Mouse (Mus musculus) midbrain, embryonic 11.5 days (tissue): Measurements from ENCODE around the gene Zfp704. TPM values are rescaled to one million over a fixed set of nuclear protein-coding genes. Genes with fewer than 3 reads are reported as not detected.

Experiments
- ATAC-seq: fragments of 200-750 bp; cut with Nextera tagmentation; 2 replicates; pipeline ENCODE4 v1.8.0; 2017; ENCODE audit warnings: moderate TSS enrichment, moderate library complexity; ENCODE audit not compliant: low FRiP score
- DNase-seq: peaks from one replicate; pipeline ENCODE4 v3.0.0; 2015; ENCODE audit warnings: low spot score; ENCODE audit errors: missing footprints
- H3K27ac ChIP-seq: fragments of 300-500 bp; sonication (generic); 2 replicates; pipeline ENCODE4 v1.5.1; 2014; ENCODE audit warnings: low read depth, low read length
- H3K27me3 ChIP-seq: fragments of 300-500 bp; sonication (generic); 2 replicates; pipeline ENCODE4 v1.6.1; 2014; ENCODE audit warnings: mild to moderate bottlenecking, low read length, moderate library complexity, mixed read lengths; ENCODE audit not compliant: control insufficient read depth, insufficient read depth
- H3K36me3 ChIP-seq: fragments of 300-500 bp; sonication (generic); 2 replicates; pipeline ENCODE4 v1.6.1; 2014; ENCODE audit warnings: mild to moderate bottlenecking, low read length, moderate library complexity, mixed read lengths; ENCODE audit not compliant: control insufficient read depth, insufficient read depth
- H3K4me1 ChIP-seq: fragments of 300-500 bp; sonication (generic); 2 replicates; pipeline ENCODE4 v1.6.1; 2014; ENCODE audit warnings: low read length; ENCODE audit not compliant: control insufficient read depth, insufficient read depth
- H3K4me2 ChIP-seq: fragments of 300-500 bp; sonication (generic); 2 replicates; pipeline ENCODE4 v1.6.1; 2014; ENCODE audit warnings: mild to moderate bottlenecking, moderate library complexity
- H3K4me3 ChIP-seq: fragments of 300-500 bp; sonication (generic); 2 replicates; pipeline ENCODE4 v1.5.1; 2014; ENCODE audit warnings: low read depth, low read length
- H3K9ac ChIP-seq: fragments of 300-500 bp; sonication (generic); 2 replicates; pipeline ENCODE4 v1.6.1; 2014; ENCODE audit warnings: low read length
- H3K9me3 ChIP-seq: fragments of 300-500 bp; sonication (generic); 2 replicates; pipeline ENCODE4 v1.6.1; 2016; ENCODE audit warnings: low read length; ENCODE audit not compliant: control insufficient read depth
- WGBS: fragments of 180-500 bp; shearing (Covaris S2); extraction: QIAGEN DNeasy Blood & Tissue Kit; methylation state at CpG from one replicate; pipeline ENCODE4 v1.1.7; 2014; 5-methylcytosine and 5-hydroxymethylcytosine counted together
- polyA plus RNA-seq: library from polyadenylated mRNA; unstranded; fragments of >200 nt; fragmentation: Nextera tagmentation; extraction: Ambion mirVana; gene quantifications from 2 replicates; pipeline ENCODE4 v1.2.1, GENCODE M21; 2014

The Zfp704 gene
- polyA plus RNA-seq, 1 experiment from 2014 or later, result 5.5 TPM

GRCm38 (mm10) chr3:9538510-9538909 lies 71.4 kb downstream of the Zfp704 start:
- H3K4me2 ChIP-seq, result no peak overlapping the region
- no peaks in the 10 kb centered on the region for H3K36me3 ChIP-seq
- DNase-seq (no peak), ATAC-seq (no peak)
- H3K27me3 ChIP-seq, result no peaks in the 10 kb centered on the region
- H3K4me3 ChIP-seq, result no peak overlapping the region
- no peak overlapping the region for H3K27ac ChIP-seq
- 89% methylated on average over 2 of the region's 2 CpGs for WGBS
- H3K9me3 ChIP-seq, result no peaks in the 10 kb centered on the region
- H3K4me1 ChIP-seq, result peaks cover 5% of the 10 kb centered on the region; the same call in 1 of the 2 replicates
- no peak overlapping the region for H3K9ac ChIP-seq

- Histone ChIP-seq H3K27me3 (no peaks in the 10 kb centered on the region), H3K9ac (no peak overlapping the region), H3K9me3 (no peaks in the 10 kb centered on the region), H3K27ac (no peak overlapping the region), H3K4me1 (peaks cover under 1% of the 10 kb centered on the region; the same call in 1 of the 2 replicates), H3K4me3 (no peak overlapping the region), H3K4me2 (no peak overlapping the region), H3K36me3 (no peaks in the 10 kb centered on the region)
- DNase-seq (no peak), ATAC-seq (no peak)
- 71% methylated on average over 7 of the region's 7 CpGs for whole genome bisulfite sequencing
Observed at GRCm38 (mm10) chr3:9537889-9538288, 72.0 kb downstream of the Zfp704 start.

- no peak for DNase-seq
- Histone ChIP-seq H3K27ac (no peak overlapping the region), H3K4me3 (no peak overlapping the region), H3K9ac (no peak overlapping the region), H3K36me3 (no peaks in the 10 kb centered on the region), H3K27me3 (no peaks in the 10 kb centered on the region), H3K4me2 (no peak overlapping the region), H3K9me3 (no peaks in the 10 kb centered on the region), H3K4me1 (no peaks in the 10 kb centered on the region)
- no peak for ATAC-seq
- WGBS, result 74% methylated on average over 9 of the region's 9 CpGs
Observed at GRCm38 (mm10) chr3:9530097-9530780, 79.6 kb downstream of the Zfp704 start.

- ATAC-seq (no peak), DNase-seq (no peak)
- Histone ChIP-seq H3K4me3 (no peak overlapping the region), H3K27me3 (no peaks in the 10 kb centered on the region), H3K4me1 (peaks cover 6% of the 10 kb centered on the region; the same call in 1 of the 2 replicates), H3K4me2 (no peak overlapping the region), H3K9me3 (no peaks in the 10 kb centered on the region), H3K27ac (no peak overlapping the region), H3K36me3 (no peaks in the 10 kb centered on the region), H3K9ac (no peak overlapping the region)
- WGBS, result 83% methylated on average over 5 of the region's 5 CpGs
Observed at GRCm38 (mm10) chr3:9524429-9524828, 85.5 kb downstream of the Zfp704 start.

- peak; percentile 75 for DNase-seq
Observed at GRCm38 (mm10) chr3:9523081-9523932, 86.6 kb downstream of the Zfp704 start.

GRCm38 (mm10) chr3:9522009-9522408 lies 87.9 kb downstream of the Zfp704 start:
- H3K4me2 ChIP-seq, result no peak overlapping the region
- peaks cover 6% of the 10 kb centered on the region; the same call in 1 of the 2 replicates for H3K4me1 ChIP-seq
- WGBS, result 54% methylated on average over 6 of the region's 6 CpGs
- peaks cover 11% of the 10 kb centered on the region for H3K27me3 ChIP-seq
- H3K9me3 ChIP-seq, result no peaks in the 10 kb centered on the region
- no peak overlapping the region for H3K27ac ChIP-seq
- H3K36me3 ChIP-seq, result no peaks in the 10 kb centered on the region
- H3K9ac ChIP-seq, result no peak overlapping the region
- no peak overlapping the region for H3K4me3 ChIP-seq
- ATAC-seq (no peak), DNase-seq (no peak)

More at GRCm38 (mm10) chr3:9523081-9523932, 86.6 kb downstream of the Zfp704 start:
- ATAC-seq, result no peak
- Histone ChIP-seq H3K4me2 (no peak overlapping the region), H3K9me3 (no peaks in the 10 kb centered on the region), H3K4me1 (peaks cover 6% of the 10 kb centered on the region; the same call in 1 of the 2 replicates), H3K27ac (no peak overlapping the region), H3K36me3 (no peaks in the 10 kb centered on the region), H3K27me3 (peaks cover 6% of the 10 kb centered on the region), H3K9ac (no peak overlapping the region), H3K4me3 (no peak overlapping the region)
- 76% methylated on average over 18 of the region's 18 CpGs for WGBS

GRCm38 (mm10) chr3:9520728-9521054 lies 89.2 kb downstream of the Zfp704 start:
- no peak overlapping the region for H3K4me3 ChIP-seq
- no peak for ATAC-seq
- DNase-seq, result no peak
- H3K9ac ChIP-seq, result no peak overlapping the region
- WGBS, result 42% methylated on average over 7 of the region's 7 CpGs
- peaks cover 11% of the 10 kb centered on the region for H3K27me3 ChIP-seq
- H3K36me3 ChIP-seq, result no peaks in the 10 kb centered on the region
- no peak overlapping the region for H3K27ac ChIP-seq
- no peaks in the 10 kb centered on the region for H3K9me3 ChIP-seq
- H3K4me1 ChIP-seq, result peaks cover 6% of the 10 kb centered on the region; the same call in 1 of the 2 replicates
- no peak overlapping the region for H3K4me2 ChIP-seq

- 6% methylated on average over 17 of the region's 17 CpGs for WGBS
- H3K4me2 ChIP-seq, result no peak overlapping the region
- H3K9ac ChIP-seq, result no peak overlapping the region
Observed at GRCm38 (mm10) chr3:9520051-9520727, 89.7 kb downstream of the Zfp704 start.

More at GRCm38 (mm10) chr3:9520051-9520727, 89.7 kb downstream of the Zfp704 start:
- ATAC-seq (peak; percentile 78), DNase-seq (peak; percentile 91)
- peaks cover 6% of the 10 kb centered on the region; the same call in 1 of the 2 replicates for H3K4me1 ChIP-seq
- no peaks in the 10 kb centered on the region for H3K36me3 ChIP-seq
- H3K9me3 ChIP-seq, result no peaks in the 10 kb centered on the region
- H3K27me3 ChIP-seq, result peaks cover 14% of the 10 kb centered on the region
- H3K4me3 ChIP-seq, result no peak overlapping the region
- no peak overlapping the region for H3K27ac ChIP-seq
